Mouse (Mus musculus) common myeloid progenitor, adult 5-6 weeks (primary cell): ENCODE data around the gene Cdk2. TPM values are rescaled to one million over a fixed set of nuclear protein-coding genes. Genes with fewer than 3 reads are reported as not detected.
"Not testable (repeated sequence)": the region's sequence is repeated elsewhere in the genome, so short reads cannot be mapped to it uniquely, and the experiment has no call there.

ENCODE experiments used
- ATAC-seq: replicated peaks from 2 replicates; pipeline ENCODE4 v1.8.0; 2016; ENCODE audit warnings: low read depth, mild to moderate bottlenecking, moderate TSS enrichment, inconsistent platforms; ENCODE audit not compliant: poor library complexity, severe bottlenecking
- total RNA-seq: library from RNA; stranded (forward); fragments of 200-1000, 187-1606 nt; gene quantifications from 2 replicates; pipeline ENCODE4 v1.2.3, GENCODE M21; 2017

Gene Cdk2
- 50.2 and 69.2 TPM in 2 replicates for total RNA-seq

DNA sequence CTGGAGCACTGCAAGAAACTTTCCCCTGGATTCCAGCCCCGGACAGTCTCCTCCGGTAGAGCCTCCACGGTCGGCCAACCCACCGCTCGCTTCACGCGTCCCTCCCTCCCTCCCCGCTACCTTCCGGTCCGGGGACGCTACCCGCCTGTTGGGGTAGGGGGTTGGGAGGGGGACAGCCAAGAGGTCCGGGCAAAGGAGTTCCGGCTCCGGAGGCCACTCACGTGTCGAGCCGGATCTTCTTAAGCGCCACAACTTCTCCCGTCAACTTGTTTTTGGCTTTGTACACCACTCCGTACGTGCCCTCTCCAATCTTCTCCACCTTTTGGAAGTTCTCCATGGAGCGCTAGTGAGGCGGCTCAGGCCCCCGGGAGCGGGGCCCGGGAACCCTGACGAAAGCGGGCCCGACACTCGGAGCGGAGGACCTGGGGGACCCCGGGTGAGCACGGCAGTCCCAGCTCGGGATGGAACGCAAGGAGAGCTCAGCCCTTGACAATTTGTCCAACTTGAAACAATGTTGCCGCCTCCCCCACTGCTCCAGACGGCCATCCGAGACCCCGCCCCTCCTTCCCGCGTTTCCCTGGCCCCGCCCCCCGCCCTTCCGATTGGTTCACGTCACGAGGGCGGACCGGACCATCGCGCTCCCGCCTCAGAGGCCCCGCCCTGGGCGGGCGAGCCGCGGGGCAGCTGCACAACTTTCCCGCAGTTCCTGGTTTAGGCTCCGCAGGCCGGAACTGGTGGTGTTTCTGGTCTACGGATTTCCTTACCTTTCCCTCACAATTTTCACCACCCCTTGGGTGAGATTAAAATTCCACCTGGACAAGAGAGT lies at the start of gene Cdk2:
Cdk2 (minus strand) TSS at position 541 of the 826 bp plus-strand sequence.
- peak; percentile 87 for ATAC-seq

DNA sequence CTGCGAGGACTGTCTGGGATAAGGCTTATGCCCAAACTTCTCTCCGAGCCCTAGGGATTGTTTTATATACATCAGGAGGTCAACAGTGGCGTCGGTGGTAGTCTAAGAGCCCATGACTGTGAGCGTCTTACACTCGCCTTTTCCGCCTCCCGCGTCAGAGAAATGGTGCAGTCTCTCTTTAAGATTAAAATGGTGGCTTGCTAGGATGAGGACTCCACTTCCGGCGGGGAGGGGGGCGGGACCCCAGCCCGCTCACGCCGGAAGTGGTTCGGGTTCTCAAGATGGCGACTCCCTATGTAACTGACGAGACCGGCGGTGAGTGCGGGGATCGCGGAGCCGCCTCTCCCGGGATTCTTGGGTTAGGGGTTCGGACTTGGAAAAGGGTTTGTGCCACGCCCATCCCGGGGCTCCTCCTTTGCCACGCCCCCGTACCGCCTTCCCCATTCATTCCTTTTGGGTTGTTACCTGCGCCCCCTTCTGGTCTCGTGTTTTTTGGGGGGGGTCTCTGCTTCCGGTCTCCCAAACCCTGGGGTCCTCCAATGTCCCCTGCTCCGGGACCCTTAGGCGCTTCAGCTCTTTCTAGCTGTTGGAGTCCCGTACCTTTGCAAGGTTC lies 43.5 kb upstream of the Cdk2 start:
- ATAC-seq = peak; percentile 67

DNA sequence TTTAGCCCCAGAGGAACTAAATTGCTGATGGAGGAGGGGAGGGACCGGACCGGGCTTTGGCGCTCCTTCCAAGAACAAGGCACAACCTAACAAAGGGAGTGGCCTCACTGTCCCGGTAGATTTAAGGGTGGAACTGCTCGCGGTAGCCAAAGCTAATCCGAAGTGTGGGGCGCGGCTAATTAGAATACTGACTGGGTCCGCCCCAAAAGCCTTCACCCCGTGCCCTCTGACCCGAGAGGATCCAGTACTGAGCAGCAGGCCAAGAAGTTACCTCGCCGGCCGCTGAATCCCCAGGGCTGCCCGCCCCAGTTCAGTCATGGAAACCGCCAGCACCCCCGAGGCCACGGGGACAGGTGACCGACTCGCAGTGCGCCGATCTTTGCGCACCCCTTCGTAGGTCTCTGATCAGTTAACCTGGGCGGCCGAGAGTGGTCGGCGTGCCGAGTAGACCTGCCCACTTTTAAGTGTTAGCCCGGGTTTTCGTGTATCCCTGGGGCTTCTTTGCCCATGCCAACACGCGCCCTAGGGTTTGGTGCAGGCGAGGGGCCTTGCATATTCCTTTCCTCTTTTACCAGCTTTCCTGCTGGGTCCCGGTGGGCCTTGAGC lies 42.9 kb upstream of the Cdk2 start, which contains the start of gene Pym1:
Pym1 (plus strand) TSS at position 244 of the 606 bp plus-strand sequence.
- peak; percentile 68 for ATAC-seq

DNA sequence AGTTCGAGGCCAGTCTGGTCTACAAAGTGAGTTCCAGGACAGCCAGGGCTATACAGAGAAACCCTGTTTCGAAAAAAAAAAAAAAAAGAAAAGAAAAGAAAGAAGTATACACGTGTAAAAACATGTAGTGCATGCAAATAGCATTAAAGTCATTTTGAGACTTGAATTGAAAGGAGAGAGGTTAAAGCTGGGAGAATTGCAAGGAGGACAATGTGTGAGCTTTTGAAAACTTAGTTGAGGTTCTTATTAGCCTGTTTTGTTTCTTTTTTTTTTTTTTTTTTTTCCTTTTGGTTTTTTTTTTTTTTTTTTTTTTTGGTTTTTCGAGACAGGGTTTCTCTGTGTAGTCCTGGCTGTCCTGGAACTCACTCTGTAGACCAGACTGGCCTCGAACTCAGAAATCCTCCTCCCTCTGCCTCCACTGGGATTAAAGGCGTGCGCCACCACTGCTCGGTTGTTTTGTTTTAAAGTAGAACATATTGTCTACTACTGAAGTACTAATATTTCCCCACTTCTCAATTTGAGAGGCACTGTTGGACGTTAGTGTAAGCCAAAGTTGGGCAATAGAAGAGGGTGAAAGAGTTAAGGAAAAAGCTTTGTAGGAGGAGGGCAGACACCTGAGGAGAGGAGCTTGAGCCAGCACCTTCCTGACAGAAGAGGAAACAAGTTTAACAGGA lies 42.3 kb upstream of the Cdk2 start:
- no peak for ATAC-seq

DNA sequence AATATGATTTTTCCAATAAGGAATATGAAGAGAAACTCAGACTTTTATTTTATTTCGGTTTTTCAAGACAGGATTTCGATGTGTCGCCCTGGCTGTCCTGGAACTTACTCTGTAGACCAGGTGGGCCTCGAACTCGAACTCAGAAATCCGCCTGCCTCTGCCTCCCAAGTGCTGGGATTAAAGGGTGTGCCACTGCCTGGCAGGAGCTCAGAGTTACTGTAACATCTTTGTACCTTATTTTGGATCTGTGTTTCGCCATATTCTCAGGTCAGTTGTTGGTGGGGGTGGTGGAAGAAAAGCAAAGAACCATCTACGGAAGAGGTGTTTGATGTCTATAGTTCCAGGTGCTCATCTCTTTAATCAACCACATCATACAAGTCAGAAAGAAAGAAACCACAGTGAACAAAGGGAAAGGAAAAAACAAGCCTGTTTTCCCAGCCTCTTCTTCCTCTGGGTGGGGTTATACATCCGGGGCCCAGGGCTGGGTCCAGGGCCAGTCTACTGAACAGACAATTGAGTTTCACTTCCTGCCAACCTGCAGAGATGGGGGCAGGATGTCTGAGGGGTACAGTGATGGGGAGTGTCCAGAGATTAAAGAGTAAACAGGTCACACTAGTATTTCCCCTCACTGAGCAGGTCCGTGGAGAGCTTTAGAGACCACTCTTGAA lies 41.2 kb upstream of the Cdk2 start:
- ATAC-seq = no peak

DNA sequence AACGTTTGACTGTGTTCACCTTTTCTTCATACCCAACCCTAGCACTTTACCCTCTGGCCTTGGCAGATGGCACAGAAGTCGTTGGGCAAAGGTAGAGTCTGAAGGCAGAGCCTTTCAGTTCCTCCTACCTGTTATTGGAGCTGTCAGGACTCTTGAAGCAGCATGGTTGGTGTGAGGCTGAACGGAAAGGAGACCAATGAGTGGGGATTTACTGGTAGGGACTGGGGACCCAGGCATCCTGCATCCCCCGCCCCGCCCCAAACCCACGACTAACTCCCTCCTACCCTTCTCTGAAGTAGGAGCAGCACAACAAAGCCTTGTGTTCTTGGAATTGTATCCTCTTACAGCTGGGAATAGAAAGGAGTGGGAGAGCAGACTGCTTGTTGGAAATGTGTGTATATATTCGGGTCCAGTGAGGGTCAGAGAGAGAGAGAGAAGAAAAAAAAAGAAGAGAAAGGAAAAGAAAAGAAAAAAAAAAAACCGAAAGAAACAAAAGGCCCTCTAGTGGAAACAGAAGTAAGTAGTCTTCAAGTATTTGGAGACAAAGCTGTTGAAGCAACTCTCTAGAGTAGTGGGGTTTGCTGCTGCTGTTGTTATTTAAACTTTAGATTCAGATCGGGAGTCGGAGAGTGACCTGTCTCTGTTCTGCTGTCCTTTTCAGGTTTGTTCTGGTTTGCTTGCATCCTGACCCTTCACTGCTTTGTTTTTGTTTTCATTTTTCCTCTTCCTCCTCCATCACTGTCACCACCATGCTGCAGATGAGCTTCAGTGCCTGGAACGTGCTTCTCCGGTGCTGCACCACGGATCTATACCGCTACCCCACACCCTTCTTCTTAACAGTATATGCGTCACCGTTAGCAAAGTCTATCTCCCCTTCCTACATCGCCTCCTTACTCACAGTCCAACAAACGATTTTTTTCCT lies 40.1 kb upstream of the Cdk2 start, which contains the start of gene Dgka:
Dgka (minus strand) TSS at position 176 of the 922 bp plus-strand sequence.
- ATAC-seq = no peak; the same call in 1 of the 2 replicates

DNA sequence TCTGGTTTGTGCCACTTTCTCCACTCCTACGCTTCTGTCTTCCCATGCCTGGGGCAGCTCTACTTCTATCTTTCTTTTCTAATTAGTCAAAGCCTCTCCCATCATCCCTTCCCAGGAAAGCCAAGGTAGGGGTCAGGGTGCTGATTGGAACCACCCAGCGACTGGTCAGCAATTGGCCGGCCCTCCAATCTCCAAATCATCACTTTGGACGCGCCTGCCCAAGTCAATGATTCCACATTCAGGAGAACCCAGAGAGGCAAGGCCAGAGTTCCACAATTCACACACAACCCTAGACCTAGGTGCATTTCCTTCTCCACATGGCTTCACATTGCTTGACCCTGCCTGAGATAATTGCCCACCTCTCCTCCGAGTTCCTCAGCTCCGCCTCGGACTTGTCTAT lies 39.4 kb upstream of the Cdk2 start:
- ATAC-seq = no peak

DNA sequence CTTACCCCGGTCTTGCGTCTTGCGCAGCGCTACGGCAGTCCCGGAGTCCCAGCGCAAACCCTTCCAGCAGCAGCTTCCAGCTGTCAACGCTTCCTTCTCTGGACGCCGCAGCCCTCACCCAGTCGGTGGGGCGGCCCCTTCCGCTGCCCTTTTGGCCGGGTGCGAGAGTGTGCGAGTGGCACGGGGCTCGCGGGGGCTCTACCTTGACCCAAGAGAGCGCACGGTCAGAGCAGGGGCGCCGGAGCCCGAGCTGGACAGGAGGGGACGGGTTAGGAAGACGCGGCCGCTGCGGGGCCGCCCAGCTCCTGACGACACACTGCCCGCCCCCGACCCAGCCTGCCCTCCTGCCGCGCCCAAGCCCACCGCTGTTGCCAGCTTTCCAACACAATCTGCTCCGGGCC lies 39.0 kb upstream of the Cdk2 start:
- ATAC-seq = peak; percentile 12

DNA sequence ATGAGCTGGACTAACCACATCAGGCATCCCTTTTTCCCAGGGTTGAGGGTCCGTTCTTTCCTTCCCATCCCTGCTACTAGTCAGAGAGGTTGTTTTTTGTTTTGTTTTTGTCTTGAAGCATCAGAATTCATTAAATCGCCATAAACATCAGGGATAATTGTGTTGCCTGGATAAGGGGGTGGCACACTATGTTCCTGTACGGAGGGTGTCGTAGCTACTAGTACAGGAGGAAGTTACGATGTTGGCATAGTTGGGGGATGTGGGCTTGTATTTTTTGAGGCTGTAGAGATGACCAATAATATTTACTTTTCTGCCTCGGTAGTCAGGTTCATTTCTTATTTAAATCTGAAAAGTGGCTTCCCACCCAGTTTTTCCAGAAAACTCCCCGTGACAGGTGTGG lies 38.4 kb upstream of the Cdk2 start:
- no peak for ATAC-seq

DNA sequence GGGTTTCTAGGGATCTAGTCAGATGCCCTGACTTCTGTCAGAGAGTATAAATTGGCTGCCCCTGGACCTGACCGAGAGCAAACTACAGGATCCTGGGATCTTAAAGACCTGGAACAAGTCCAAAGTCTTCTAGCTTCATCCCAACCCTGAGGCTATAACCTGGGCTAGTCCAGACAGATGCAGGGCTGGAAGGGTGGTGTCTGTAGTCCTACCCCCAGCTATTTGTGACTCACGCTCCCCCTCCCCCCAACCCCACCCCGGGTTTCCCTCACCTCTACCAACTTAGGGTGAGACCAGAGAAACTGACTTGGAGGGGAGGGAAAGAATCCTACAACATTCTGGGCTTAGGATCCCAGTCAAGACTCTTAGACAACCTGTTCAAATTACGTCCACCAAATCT lies 37.8 kb upstream of the Cdk2 start:
- ATAC-seq = no peak

DNA sequence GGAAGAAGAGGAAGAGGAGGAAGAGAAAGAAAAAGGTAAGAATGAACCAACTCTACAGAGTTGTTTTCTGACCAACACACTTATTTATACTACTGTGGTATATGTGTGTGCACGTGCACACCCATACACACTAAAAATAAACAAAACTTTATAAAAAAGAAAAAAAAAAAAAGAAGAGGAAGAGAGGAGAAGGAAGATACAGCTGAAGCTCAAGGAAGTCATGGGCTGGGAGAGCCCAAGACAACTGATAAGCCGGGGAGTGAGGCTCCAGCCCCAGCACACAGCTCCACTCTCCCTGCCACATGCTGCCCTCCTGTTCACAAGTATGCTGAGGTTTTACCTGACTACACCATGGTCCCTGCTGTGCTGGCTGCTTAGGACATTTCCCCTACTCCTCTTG lies 35.5 kb upstream of the Cdk2 start:
- ATAC-seq = peak; percentile 15; the same call in 1 of the 2 replicates

DNA sequence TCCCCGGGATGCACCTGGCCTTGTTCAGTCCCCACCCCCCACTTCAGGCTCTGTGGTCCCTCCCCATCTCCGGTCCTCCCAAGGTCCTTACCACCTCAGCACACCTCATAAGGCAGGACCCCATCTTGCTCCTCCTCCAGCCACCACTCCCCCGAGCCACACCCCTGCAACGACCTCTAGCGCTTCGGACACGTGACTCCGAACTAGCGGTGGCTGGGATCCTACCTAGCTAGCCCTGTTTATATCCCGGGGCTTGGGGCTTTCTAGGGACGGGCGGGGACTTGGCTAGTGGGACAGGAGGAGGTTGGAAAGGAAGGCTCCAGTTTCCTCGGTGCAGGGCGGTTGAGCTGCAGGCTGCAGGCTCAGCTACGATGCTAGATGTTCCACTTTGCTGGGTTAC lies 32.6 kb upstream of the Cdk2 start:
- ATAC-seq = no peak

DNA sequence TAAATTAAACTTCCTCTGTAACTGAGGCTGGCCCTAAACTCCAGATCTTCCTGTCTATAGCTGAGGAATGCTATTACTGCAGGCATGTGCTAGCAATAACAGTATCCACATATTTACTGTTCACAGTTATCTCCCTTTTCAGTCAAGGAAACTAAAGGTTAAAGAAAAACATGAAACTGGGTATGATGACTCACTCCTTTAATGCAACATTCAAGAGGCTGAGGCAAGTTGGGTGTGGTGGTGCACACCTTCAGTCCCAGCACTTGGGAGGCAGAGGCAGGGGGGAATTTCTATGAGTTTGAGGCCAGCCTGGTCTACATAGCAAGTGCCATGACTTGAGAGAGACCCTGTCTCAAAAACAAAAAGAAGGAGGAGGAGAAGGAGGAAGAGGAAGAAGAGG lies 27.2 kb upstream of the Cdk2 start:
- ATAC-seq = no peak

DNA sequence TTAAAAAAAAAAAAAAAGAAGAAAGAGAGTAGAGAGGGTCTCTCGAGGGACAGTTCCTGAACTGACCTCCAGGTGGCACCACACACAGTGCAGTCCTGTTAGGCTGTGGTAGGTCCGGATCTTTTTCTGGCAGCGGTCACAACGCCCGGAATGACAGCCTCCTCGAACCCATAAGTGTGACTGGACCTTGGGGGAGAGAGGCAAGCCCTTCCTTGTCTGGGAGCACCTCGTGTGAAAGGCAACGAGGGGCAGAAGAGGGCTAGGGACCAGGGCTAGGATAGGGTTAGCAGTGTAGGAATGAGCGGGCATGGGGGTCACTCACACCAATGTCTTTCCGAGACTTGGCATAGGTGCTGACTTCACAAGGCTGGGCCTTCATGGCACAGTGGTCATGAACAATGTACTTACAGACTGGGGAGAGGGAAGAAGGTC lies 26.2 kb upstream of the Cdk2 start:
- peak; percentile 99 for ATAC-seq

DNA sequence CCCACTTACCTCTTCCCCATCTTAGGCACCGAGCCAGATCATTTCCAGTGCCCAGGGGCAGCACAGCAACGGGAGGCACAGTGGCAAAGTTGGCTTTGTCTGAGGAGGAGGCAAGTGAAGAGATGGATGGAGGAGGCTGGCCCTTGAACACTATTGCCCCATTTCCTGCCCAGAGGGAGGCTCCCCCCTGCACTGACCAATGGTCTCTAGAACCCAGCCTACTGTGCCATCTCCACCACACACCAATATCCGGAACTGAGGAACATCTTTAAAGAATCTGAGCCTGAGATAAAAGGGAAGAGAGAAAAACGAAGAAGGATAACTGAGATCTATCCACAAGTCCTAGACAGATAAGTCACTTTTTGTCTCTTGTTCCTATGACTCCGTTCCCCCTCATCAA lies 23.2 kb upstream of the Cdk2 start:
- ATAC-seq = no peak

DNA sequence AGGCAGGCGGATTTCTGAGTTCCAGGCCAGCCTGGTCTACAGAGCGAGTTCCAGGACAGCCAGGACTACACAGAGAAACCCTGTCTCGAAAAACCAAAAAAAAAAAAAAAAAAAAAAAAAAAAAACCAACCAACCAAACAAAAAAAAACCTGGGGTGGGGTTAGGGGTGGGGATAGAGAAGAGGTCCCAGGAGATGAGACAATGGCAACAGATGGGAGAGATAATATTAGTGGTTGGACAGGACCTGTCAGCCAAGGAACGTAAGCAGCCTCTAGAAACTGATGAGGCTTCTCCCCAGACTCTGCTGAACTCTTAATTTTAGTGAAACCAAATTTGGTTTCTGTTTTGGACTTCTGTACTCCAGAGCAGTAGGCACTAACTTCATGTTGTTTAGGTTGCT lies 20.6 kb upstream of the Cdk2 start:
- not testable (repeated sequence) for ATAC-seq

DNA sequence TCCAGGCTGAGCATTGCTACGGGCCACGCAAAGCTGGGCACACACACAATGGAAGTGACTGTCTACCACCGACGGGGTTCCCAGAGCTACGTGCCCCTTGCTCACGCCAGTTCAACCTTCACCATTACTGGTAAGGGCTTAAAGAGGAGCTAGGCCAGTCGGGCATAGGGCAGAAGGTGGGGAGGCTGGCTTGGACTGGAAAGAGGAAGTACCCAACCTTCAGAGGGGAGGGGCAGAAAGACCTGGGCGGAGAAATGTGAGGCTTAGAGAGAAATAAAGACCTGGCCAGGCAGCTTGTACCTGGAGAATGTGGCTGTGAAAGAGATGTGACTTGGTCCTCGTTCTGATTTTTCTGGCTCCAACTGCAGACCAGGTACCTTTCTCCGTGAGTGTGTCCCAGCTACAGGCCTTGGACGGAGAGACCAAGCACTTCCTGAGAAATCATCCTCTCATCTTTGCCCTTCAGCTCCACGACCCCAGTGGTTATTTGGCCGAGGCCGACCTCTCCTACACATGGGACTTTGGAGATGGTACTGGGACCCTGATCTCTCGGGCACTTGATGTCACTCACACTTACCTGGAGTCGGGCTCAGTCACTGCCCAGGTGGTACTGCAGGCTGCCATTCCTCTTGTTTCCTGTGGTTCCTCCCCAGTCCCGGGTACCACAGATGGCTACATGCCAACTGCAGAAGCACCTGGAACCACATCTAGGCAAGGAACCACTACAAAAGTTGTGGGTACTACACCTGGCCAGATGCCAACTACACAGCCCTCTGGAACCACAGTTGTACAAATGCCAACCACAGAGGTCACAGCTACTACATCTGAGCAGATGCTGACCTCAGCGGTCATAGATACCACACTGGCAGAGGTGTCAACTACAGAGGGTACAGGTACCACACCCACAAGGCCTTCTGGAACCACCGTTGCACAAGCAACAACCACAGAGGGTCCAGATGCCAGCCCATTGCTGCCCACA lies 11.0 kb upstream of the Cdk2 start:
- ATAC-seq = peak; percentile 93

DNA sequence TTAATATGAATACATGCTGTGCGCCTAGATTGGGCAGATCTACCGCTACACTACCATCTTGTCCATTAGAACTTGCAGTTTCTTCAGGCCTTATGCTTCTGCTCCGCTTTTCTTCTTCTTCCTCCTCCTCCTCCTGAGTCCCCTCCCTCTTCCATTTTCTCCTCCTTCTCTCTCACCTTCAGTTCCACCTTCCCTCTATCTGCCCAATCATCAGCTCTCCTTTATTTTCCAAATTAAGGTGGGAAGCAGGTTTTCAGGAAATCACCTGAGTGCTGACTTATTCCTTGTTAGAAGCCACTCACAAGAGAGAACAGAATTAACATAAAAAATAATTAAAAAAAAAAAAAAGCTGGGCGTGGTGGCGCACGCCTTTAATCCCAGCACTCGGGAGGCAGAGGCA lies 6.5 kb upstream of the Cdk2 start:
- ATAC-seq = not testable (repeated sequence)
